In genomic region chr12:40133573-40134271, GRCm38 (mm10) we compare ENCODE assay signal across 8 mouse cellular contexts. TPM values are rescaled to one million over a fixed set of nuclear protein-coding genes. Genes with fewer than 3 reads are reported as not detected.
A peak's percentile ranks its signal among the peaks of the same experiment; 100 is the strongest.
DNase-seq lines count a peak whose midpoint lies in the region; ATAC-seq and TF ChIP-seq lines count a peak whose summit lies in the region.

Gene Scin, minus strand, starts transcription at chr12:40134228.

- TF ChIP-seq CTCF in Patski (IDR thresholded peaks at IDR 0.05): no peak

- H3K4me3 ChIP-seq in forebrain, embryonic 12.5 days (replicated peaks): peak within 1 kb of the TSS; percentile 45
- H3K4me3 ChIP-seq in liver, embryonic 13.5 days (replicated peaks): peak within 1 kb of the TSS; percentile 37
- peak within 1 kb of the TSS; percentile 42 for H3K4me3 ChIP-seq in neural tube, embryonic 13.5 days

- under 1% methylated on average over 39 of the region's 39 CpGs for WGBS in forebrain, embryonic 12.5 days
- 2% methylated on average over 39 of the region's 39 CpGs for WGBS in liver, embryonic 13.5 days (ENCODE audit: insufficient replicate concordance)
- WGBS in neural tube, embryonic 13.5 days: 1% methylated on average over 39 of the region's 39 CpGs

- no peak within 1 kb of the TSS for H3K27ac ChIP-seq in forebrain, embryonic 12.5 days
- H3K27ac ChIP-seq in liver, embryonic 13.5 days: no peak within 1 kb of the TSS
- no peak within 1 kb of the TSS for H3K27ac ChIP-seq in neural tube, embryonic 13.5 days (replicated peaks)

- no peaks in the 10 kb centered on the region for H3K36me3 ChIP-seq in forebrain, embryonic 12.5 days (replicated peaks)
- no peaks in the 10 kb centered on the region for H3K36me3 ChIP-seq in liver, embryonic 13.5 days
- H3K36me3 ChIP-seq in neural tube, embryonic 13.5 days: no peaks in the 10 kb centered on the region

- peaks cover 13% of the 10 kb centered on the region for H3K4me1 ChIP-seq in forebrain, embryonic 12.5 days
- H3K4me1 ChIP-seq in liver, embryonic 13.5 days (replicated peaks): peaks cover 8% of the 10 kb centered on the region
- peaks cover 20% of the 10 kb centered on the region for H3K4me1 ChIP-seq in neural tube, embryonic 13.5 days (replicated peaks)

- ATAC-seq in Patski: peak; percentile 88
- ATAC-seq in forebrain, embryonic 12.5 days (ENCODE audit: low FRiP score): peak; percentile 58; the same call in 1 of the 2 replicates
- peak; percentile 55 for ATAC-seq in inflammation-experienced regulatory T-cells, adult 6 months
- ATAC-seq in liver, embryonic 13.5 days (ENCODE audit: low read depth): no peak
- ATAC-seq in neural tube, embryonic 13.5 days (ENCODE audit: low read depth): peak; percentile 43; the same call in 1 of the 2 replicates

- peak within 1 kb of the TSS; percentile 41 for H3K9ac ChIP-seq in forebrain, embryonic 12.5 days
- no peak within 1 kb of the TSS for H3K9ac ChIP-seq in liver, embryonic 13.5 days
- H3K9ac ChIP-seq in neural tube, embryonic 13.5 days: peak within 1 kb of the TSS; percentile 64

- POLR2A ChIA-PET in Patski (lab: Charles Lee): no interaction called here

- in situ Hi-C loops in Patski (cut with MboI; ENCODE audit: low pct_unique_long_range_greater_than_20kb): no loop called here

- H3K9me3 ChIP-seq in forebrain, embryonic 12.5 days: no peaks in the 10 kb centered on the region
- no peaks in the 10 kb centered on the region for H3K9me3 ChIP-seq in liver, embryonic 13.5 days (replicated peaks)
- no peaks in the 10 kb centered on the region for H3K9me3 ChIP-seq in neural tube, embryonic 13.5 days

- CTCF ChIA-PET in Patski (lab: Charles Lee): interaction anchor here (1.2 kb wide), 2 partner anchors 30 to 65 kb away, joined by 5 read pairs; no protein-coding TSS in a partner anchor

- peak; percentile 42 to 45 for DNase-seq in cerebellum, postnatal 10 days
- no peak for DNase-seq in cerebellum, adult 9-11 months
- DNase-seq in Patski (ENCODE audit: low read depth, low spot score): no peak
- no peak for DNase-seq in liver, embryonic 13.5 days
- no peak for DNase-seq in spleen, adult 12 weeks (ENCODE audit: low spot score)

- peak within 1 kb of the TSS; percentile 84 for H3K4me2 ChIP-seq in forebrain, embryonic 12.5 days
- H3K4me2 ChIP-seq in liver, embryonic 13.5 days: peak within 1 kb of the TSS; percentile 56
- peak within 1 kb of the TSS; percentile 84 for H3K4me2 ChIP-seq in neural tube, embryonic 13.5 days

- H3K27me3 ChIP-seq in Patski: no peaks in the 10 kb centered on the region
- peaks cover 32% of the 10 kb centered on the region for H3K27me3 ChIP-seq in forebrain, embryonic 12.5 days
- H3K27me3 ChIP-seq in liver, embryonic 13.5 days: peaks cover 41% of the 10 kb centered on the region
- H3K27me3 ChIP-seq in neural tube, embryonic 13.5 days: peaks cover 38% of the 10 kb centered on the region

RNA-seq across cellular contexts. Expression of gene Scin, which starts in this region (rescaled TPM):
- polyA plus RNA-seq in Patski (2021): 3.5 TPM
- polyA plus RNA-seq in forebrain, embryonic 12.5 days (2016; fragmentation: Nextera tagmentation; extraction: Ambion mirVana): 0.36 TPM in 1 of 2 replicates, not detected in the other
- polyA plus RNA-seq in inflammation-experienced regulatory T-cells, adult 6 months (2017; shearing (Covaris generic)): 1 to 10 TPM; 2.1 to 9.3 (median 3.1) TPM
- 0.13 and 0.43 TPM in 2 replicates for polyA plus RNA-seq in liver, embryonic 13.5 days (2015; fragmentation: Nextera tagmentation; extraction: Ambion mirVana)
- 0.59 and 0.94 TPM in 2 replicates for polyA plus RNA-seq in neural tube, embryonic 13.5 days (2015; fragmentation: Nextera tagmentation; extraction: Ambion mirVana)

Comparison
In these comparisons a context has a peak if more than half of its experiments do, and no peak if none do; other contexts are left out.
1. DNase-seq: peak in cerebellum, postnatal 10 days (2 of 2); none in cerebellum, adult 9-11 months (single experiment), Patski (single experiment), liver, embryonic 13.5 days (single experiment) and spleen, adult 12 weeks (single experiment).
2. Peak in ATAC-seq, H3K4me3 ChIP-seq, H3K9ac ChIP-seq and H3K4me2 ChIP-seq in forebrain, embryonic 12.5 days; RNA of the gene not detected or under 1 TPM.
3. Peak in ATAC-seq, H3K4me3 ChIP-seq, H3K9ac ChIP-seq and H3K4me2 ChIP-seq in neural tube, embryonic 13.5 days; RNA of the gene not detected or under 1 TPM.
4. Peak in every context shown above with its lines, with median percentiles within 50 percentile points of each other: H3K4me2 ChIP-seq and H3K4me3 ChIP-seq.